Mouse (Mus musculus) C2C12 (cell line): ENCODE results near the gene Smc6. TPM values are rescaled to one million over a fixed set of nuclear protein-coding genes. Genes with fewer than 3 reads are reported as not detected.

Experiments used
- H3K27me3 ChIP-seq: one replicate; pipeline ENCODE4 v1.6.1; 2011; ENCODE audit not compliant: control insufficient read depth, insufficient read depth, insufficient read length
- H3K36me3 ChIP-seq: one replicate; pipeline ENCODE4 v1.6.1; 2011; ENCODE audit not compliant: control insufficient read depth, insufficient read depth
- H3K4me3 ChIP-seq: one replicate; pipeline ENCODE4 v1.5.1; 2011; ENCODE audit warnings: mild to moderate bottlenecking, control low read depth; ENCODE audit not compliant: poor library complexity, insufficient read depth, severe bottlenecking
- H3K79me2 ChIP-seq: one replicate; pipeline ENCODE4 v1.6.1; 2011; ENCODE audit not compliant: control insufficient read depth, insufficient read depth
- H3K79me3 ChIP-seq: one replicate; pipeline ENCODE4 v1.6.1; 2011; ENCODE audit warnings: low read depth, control low read depth
- H3ac ChIP-seq: one replicate; pipeline ENCODE3; 2011; ENCODE audit warnings: low read depth; ENCODE audit not compliant: control insufficient read depth, insufficient read length
- CEBPB ChIP-seq: IDR thresholded peaks from one replicate; pipeline ENCODE4 v1.6.1; 2011; ENCODE audit warnings: low read depth, mild to moderate bottlenecking, control low read depth, moderate library complexity
- CTCF ChIP-seq: IDR thresholded peaks from one replicate; pipeline ENCODE4 v1.5.1; 2011; ENCODE audit not compliant: control insufficient read depth, insufficient read depth, insufficient read length
- FOSL1 ChIP-seq: IDR thresholded peaks from one replicate; pipeline ENCODE4 v1.8.0; 2011; ENCODE audit warnings: mild to moderate bottlenecking, low read length; ENCODE audit not compliant: poor library complexity, insufficient read depth, severe bottlenecking
- MAX ChIP-seq: IDR thresholded peaks from one replicate; pipeline ENCODE4 v1.6.1; 2011; ENCODE audit warnings: mild to moderate bottlenecking, control low read depth
- MYOD1 ChIP-seq: IDR thresholded peaks from one replicate; pipeline ENCODE4 v1.6.1; 2011; ENCODE audit warnings: low read depth; ENCODE audit not compliant: control insufficient read depth, insufficient read length
- MYOG ChIP-seq: IDR thresholded peaks from one replicate; pipeline ENCODE4 v1.6.1; 2011; ENCODE audit not compliant: control insufficient read depth, insufficient read length; ENCODE audit errors: extremely low read depth
- USF1 ChIP-seq: IDR thresholded peaks from one replicate; pipeline ENCODE4 v1.6.1; 2011; ENCODE audit warnings: low read depth, mild to moderate bottlenecking, control low read depth, moderate library complexity
- polyA plus RNA-seq: library from polyadenylated mRNA; unstranded; fragments of >200 nt; fragmentation: generic; extraction: Trizol; gene quantifications from one replicate; pipeline ENCODE4 v1.2.1, GENCODE M21; 2012; ENCODE audit warnings: missing spikeins

Smc6 gene
- polyA plus RNA-seq, 1 experiment: 15.2 TPM

DNA sequence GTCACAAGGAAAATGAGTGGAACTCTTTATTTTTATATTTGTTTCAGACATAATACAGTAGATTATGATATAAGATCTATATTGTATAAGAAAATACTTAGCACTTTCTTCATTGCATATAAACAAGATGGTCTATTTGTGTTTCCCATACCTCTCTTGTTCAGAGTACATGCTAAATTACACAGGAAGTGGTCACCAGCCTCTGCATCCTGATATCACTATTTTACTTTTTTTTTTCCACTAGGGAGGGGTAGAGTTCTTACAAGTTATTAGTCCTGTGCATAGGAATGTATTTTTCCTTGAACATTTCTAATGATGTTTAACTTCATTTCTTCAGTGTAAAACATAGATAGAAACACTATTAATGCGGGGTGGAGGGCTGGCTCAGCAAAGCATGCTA lies 35.2 kb downstream of the Smc6 start:
- Histone ChIP-seq H3K79me2 (no peaks in the 10 kb centered on the region), H3K4me3 (no peak overlapping the region), H3K36me3 (peaks cover 87% of the 10 kb centered on the region), H3K27me3 (no peaks in the 10 kb centered on the region), H3ac (no peak overlapping the region), H3K79me3 (no peaks in the 10 kb centered on the region)
- TF ChIP-seq MYOD1 (no peak), MYOG (no peak), USF1 (no peak), CTCF (no peak), CEBPB (no peak), FOSL1 (no peak), MAX (no peak)

DNA sequence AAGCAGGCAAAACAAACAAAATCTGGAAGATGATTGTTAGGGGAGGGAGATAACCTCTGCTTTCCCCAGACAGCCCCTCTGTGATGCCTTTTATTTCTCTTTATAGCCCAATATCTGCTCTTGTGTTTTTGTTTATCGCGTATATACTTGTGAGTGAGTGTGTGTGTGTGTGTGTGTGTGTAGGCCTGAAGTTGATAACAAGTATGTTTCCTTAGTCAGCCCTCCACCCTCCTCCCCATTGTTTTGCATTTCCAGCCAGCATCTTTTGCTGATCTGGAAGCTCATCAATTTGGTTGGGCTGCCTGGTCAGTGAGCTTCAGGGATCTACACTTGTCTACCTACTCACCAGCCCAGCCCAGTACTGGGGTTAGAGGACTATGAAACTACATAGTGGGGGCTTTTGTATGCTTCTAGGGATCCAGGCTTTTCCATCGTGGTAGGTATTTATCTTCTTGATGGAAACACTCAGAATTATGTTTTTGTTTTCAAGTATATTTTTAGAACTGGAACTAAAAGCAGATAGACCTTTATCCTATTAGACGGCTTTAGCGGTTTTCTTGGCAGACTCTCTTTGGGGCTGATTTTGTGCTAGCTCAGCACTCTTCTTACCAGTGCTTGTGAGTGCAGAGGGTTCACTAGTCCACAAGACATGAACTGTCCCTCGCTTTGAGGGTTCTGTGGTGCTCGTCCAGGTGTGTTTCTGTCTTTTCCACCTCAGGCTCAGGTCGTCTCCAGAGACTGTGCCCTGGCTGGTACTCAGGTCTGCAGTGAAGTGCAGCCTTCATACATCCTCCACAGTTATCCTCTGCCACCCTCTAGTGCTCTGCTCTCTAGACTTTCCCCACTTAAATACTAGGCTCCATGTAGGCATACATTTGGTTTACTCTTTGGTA lies 41.3 kb downstream of the Smc6 start:
- H3K4me3 ChIP-seq: no peak overlapping the region
- TF ChIP-seq MYOG: no peak
- TF ChIP-seq FOSL1: no peak
- no peak for TF ChIP-seq MYOD1
- no peak for TF ChIP-seq MAX
- TF ChIP-seq CTCF: no peak
- no peak for TF ChIP-seq USF1
- TF ChIP-seq CEBPB: no peak
- H3K79me3 ChIP-seq: no peaks in the 10 kb centered on the region
- H3K36me3 ChIP-seq: peaks cover 82% of the 10 kb centered on the region
- no peaks in the 10 kb centered on the region for H3K27me3 ChIP-seq
- no peak overlapping the region for H3ac ChIP-seq
- H3K79me2 ChIP-seq: no peaks in the 10 kb centered on the region

GRCm38 (mm10) chr12:11311106-11311505 lies 45.4 kb downstream of the Smc6 start:
- Histone ChIP-seq H3K79me3 (no peaks in the 10 kb centered on the region), H3K79me2 (no peaks in the 10 kb centered on the region), H3K4me3 (no peak overlapping the region), H3K27me3 (no peaks in the 10 kb centered on the region), H3K36me3 (peaks cover 90% of the 10 kb centered on the region), H3ac (no peak overlapping the region)
- TF ChIP-seq CTCF (no peak), MYOG (no peak)

DNA sequence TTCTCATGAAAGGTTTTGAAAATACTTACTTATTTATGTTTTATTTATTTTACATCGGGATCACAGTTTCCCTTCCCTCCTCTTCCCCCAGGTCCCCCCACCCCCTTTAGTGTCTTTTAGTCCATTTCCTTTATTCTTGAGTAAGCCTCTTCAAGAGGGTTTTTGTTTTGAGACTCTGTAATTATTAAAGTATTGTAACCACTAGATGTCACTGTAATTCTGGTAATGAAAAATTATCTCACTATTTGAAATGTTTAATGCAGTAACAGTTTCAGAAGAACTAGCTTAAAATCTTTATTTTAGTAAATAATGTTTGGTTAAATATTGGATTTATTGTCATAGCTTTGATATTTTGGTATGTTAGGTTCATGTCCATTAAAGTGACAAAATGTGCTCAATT lies 48.2 kb downstream of the Smc6 start:
- peaks cover 91% of the 10 kb centered on the region for H3K36me3 ChIP-seq
- H3K4me3 ChIP-seq: no peak overlapping the region
- H3K27me3 ChIP-seq: no peaks in the 10 kb centered on the region
- no peaks in the 10 kb centered on the region for H3K79me3 ChIP-seq
- no peak for TF ChIP-seq CTCF
- no peaks in the 10 kb centered on the region for H3K79me2 ChIP-seq
- no peak overlapping the region for H3ac ChIP-seq

- Histone ChIP-seq H3K4me3 (no peak overlapping the region), H3K79me3 (no peaks in the 10 kb centered on the region), H3K79me2 (no peaks in the 10 kb centered on the region), H3K27me3 (no peaks in the 10 kb centered on the region), H3K36me3 (peaks cover 72% of the 10 kb centered on the region), H3ac (no peak overlapping the region)
- TF ChIP-seq MYOG (no peak), MYOD1 (no peak), FOSL1 (no peak), USF1 (no peak), CEBPB (no peak), MAX (no peak), CTCF (no peak)
Measured at GRCm38 (mm10) chr12:11317671-11318070, 52.0 kb downstream of the Smc6 start.

GRCm38 (mm10) chr12:11324480-11324879 lies 58.8 kb downstream of the Smc6 start:
- no peak overlapping the region for H3ac ChIP-seq
- no peak overlapping the region for H3K4me3 ChIP-seq
- no peaks in the 10 kb centered on the region for H3K27me3 ChIP-seq

More at GRCm38 (mm10) chr12:11324480-11324879, 58.8 kb downstream of the Smc6 start:
- H3K36me3 ChIP-seq: peaks cover 9% of the 10 kb centered on the region
- no peak for TF ChIP-seq MAX
- TF ChIP-seq MYOD1: no peak
- no peak for TF ChIP-seq CEBPB
- no peak for TF ChIP-seq CTCF
- TF ChIP-seq USF1: no peak
- TF ChIP-seq MYOG: no peak
- no peak for TF ChIP-seq FOSL1
- H3K79me2 ChIP-seq: no peaks in the 10 kb centered on the region
- H3K79me3 ChIP-seq: no peaks in the 10 kb centered on the region
